Mouse (Mus musculus) embryonic facial prominence, embryonic 12.5 days (tissue): ENCODE data around the gene Ppfia4. TPM values are rescaled to one million over a fixed set of nuclear protein-coding genes. Genes with fewer than 3 reads are reported as not detected.

Experiments
- ATAC-seq: fragments of 200-750 bp; cut with Nextera tagmentation; 2 replicates; pipeline ENCODE4 v1.8.0; 2017; ENCODE audit not compliant: insufficient number of reproducible peaks, insufficient read depth, low FRiP score, low TSS enrichment
- H3K27ac ChIP-seq: fragments of 300-500 bp; sonication (generic); 2 replicates; pipeline ENCODE4 v1.5.1; 2016; ENCODE audit warnings: mild to moderate bottlenecking
- H3K27me3 ChIP-seq: fragments of 300-500 bp; sonication (generic); 2 replicates; pipeline ENCODE4 v1.6.1; 2016; ENCODE audit warnings: mild to moderate bottlenecking, moderate library complexity
- H3K36me3 ChIP-seq: fragments of 300-500 bp; sonication (generic); 2 replicates; pipeline ENCODE4 v1.6.1; 2016; ENCODE audit warnings: mild to moderate bottlenecking
- H3K4me1 ChIP-seq: fragments of 300-500 bp; sonication (generic); 2 replicates; pipeline ENCODE4 v1.6.1; 2016
- H3K4me2 ChIP-seq: fragments of 300-500 bp; sonication (generic); replicated peaks from 2 replicates; pipeline ENCODE4 v1.6.1; 2016; ENCODE audit warnings: mild to moderate bottlenecking, moderate library complexity
- H3K4me3 ChIP-seq: fragments of 300-500 bp; sonication (generic); 2 replicates; pipeline ENCODE4 v1.5.1; 2016; ENCODE audit warnings: mild to moderate bottlenecking
- H3K9ac ChIP-seq: fragments of 300-500 bp; sonication (generic); 2 replicates; pipeline ENCODE4 v1.6.1; 2016; ENCODE audit warnings: mild to moderate bottlenecking, moderate library complexity
- H3K9me3 ChIP-seq: fragments of 300-500 bp; sonication (generic); 2 replicates; pipeline ENCODE4 v1.6.1; 2016; ENCODE audit warnings: mild to moderate bottlenecking, moderate library complexity
- WGBS: fragments of 180-500 bp; shearing (Covaris S2); methylation state at CpG from one replicate; pipeline ENCODE4 v1.1.7; 2016; 5-methylcytosine and 5-hydroxymethylcytosine counted together
- polyA plus RNA-seq: library from polyadenylated mRNA; unstranded; fragments of >200 nt; fragmentation: Nextera tagmentation; extraction: Ambion mirVana; gene quantifications from 2 replicates; pipeline ENCODE4 v1.2.1, GENCODE M21; 2016

Ppfia4 gene
- polyA plus RNA-seq, 1 experiment from 2014 or later = 7.0 TPM

DNA sequence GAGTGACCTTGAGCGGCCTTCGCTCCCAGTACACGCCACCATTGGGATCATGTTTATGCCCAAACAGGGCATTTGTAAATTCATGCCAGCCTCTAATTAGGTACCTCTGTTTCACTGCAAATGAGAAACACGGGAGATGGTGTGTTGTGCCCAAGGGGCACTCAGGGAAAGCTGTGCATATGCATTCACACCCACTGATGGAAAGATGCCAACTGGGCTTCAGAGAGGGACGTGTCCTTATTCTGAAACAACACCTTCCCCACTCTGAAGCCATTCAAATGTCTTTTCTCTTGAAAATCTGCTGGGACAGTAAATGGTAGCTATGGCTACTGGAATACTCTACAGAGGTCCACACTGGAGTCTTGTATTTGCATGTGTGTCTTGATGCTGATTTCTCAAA lies 14.5 kb downstream of the Ppfia4 start:
- H3K36me3 ChIP-seq = no peaks in the 10 kb centered on the region
- 85% methylated on average over 5 of the region's 5 CpGs for WGBS
- no peak for ATAC-seq

GRCm38 (mm10) chr1:134316361-134316760 lies 16.4 kb downstream of the Ppfia4 start:
- no peak overlapping the region for H3K4me3 ChIP-seq
- H3K36me3 ChIP-seq = no peaks in the 10 kb centered on the region
- no peak overlapping the region for H3K4me2 ChIP-seq
- no peak overlapping the region for H3K27ac ChIP-seq
- no peaks in the 10 kb centered on the region for H3K27me3 ChIP-seq
- H3K4me1 ChIP-seq = peaks cover 9% of the 10 kb centered on the region; the same call in 1 of the 2 replicates
- no peak for ATAC-seq
- H3K9me3 ChIP-seq = no peaks in the 10 kb centered on the region
- no peak overlapping the region for H3K9ac ChIP-seq
- 86% methylated on average over 9 of the region's 9 CpGs for WGBS

More for the DNA sequence above, 14.5 kb downstream of the Ppfia4 start:
- Histone ChIP-seq H3K27ac (no peak overlapping the region), H3K4me1 (peaks cover 9% of the 10 kb centered on the region; the same call in 1 of the 2 replicates), H3K4me3 (no peak overlapping the region), H3K9ac (no peak overlapping the region), H3K9me3 (no peaks in the 10 kb centered on the region), H3K4me2 (no peak overlapping the region), H3K27me3 (no peaks in the 10 kb centered on the region)

DNA sequence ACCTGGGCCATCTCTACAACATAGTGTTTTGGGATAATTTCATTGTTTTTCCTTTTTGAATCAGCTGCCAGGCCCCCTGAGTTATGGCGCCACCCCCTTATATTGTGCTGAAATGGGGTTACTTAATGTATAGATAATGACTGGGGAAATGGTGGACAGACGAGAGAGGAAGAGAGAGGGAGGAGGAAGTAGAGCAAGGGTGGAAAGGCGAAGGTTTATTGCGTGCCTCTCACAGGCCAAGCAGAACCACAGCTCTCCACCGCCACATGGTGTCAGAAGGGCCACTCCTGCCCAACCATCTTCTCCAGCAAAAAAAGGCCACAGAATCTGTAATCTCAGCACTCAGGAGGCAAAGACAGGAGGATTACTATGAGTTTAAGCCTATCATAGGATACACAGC lies 17.5 kb downstream of the Ppfia4 start:
- Histone ChIP-seq H3K4me3 (no peak overlapping the region), H3K9me3 (no peaks in the 10 kb centered on the region), H3K4me1 (no peaks in the 10 kb centered on the region), H3K27ac (no peak overlapping the region), H3K4me2 (no peak overlapping the region), H3K36me3 (no peaks in the 10 kb centered on the region), H3K9ac (no peak overlapping the region), H3K27me3 (no peaks in the 10 kb centered on the region)
- 87% methylated on average over 5 of the region's 5 CpGs for WGBS
- ATAC-seq = no peak

GRCm38 (mm10) chr1:134311760-134312159 lies 21.0 kb downstream of the Ppfia4 start:
- H3K9me3 ChIP-seq = no peaks in the 10 kb centered on the region
- no peaks in the 10 kb centered on the region for H3K36me3 ChIP-seq
- ATAC-seq = no peak
- H3K9ac ChIP-seq = no peak overlapping the region
- no peaks in the 10 kb centered on the region for H3K4me1 ChIP-seq
- no peak overlapping the region for H3K4me2 ChIP-seq
- H3K27ac ChIP-seq = no peak overlapping the region
- H3K27me3 ChIP-seq = no peaks in the 10 kb centered on the region
- 93% methylated on average over 7 of the region's 7 CpGs for WGBS
- no peak overlapping the region for H3K4me3 ChIP-seq

- no peak overlapping the region for H3K4me3 ChIP-seq
- no peaks in the 10 kb centered on the region for H3K9me3 ChIP-seq
- no peaks in the 10 kb centered on the region for H3K27me3 ChIP-seq
- H3K27ac ChIP-seq = no peak overlapping the region
- H3K36me3 ChIP-seq = no peaks in the 10 kb centered on the region
- H3K4me1 ChIP-seq = no peaks in the 10 kb centered on the region
- ATAC-seq = no peak
- H3K4me2 ChIP-seq = no peak overlapping the region
- no peak overlapping the region for H3K9ac ChIP-seq
- WGBS = 87% methylated on average over 3 of the region's 3 CpGs
These were observed 22.0 kb downstream of the Ppfia4 start for GRCm38 (mm10) chr1:134310729-134311128.

DNA sequence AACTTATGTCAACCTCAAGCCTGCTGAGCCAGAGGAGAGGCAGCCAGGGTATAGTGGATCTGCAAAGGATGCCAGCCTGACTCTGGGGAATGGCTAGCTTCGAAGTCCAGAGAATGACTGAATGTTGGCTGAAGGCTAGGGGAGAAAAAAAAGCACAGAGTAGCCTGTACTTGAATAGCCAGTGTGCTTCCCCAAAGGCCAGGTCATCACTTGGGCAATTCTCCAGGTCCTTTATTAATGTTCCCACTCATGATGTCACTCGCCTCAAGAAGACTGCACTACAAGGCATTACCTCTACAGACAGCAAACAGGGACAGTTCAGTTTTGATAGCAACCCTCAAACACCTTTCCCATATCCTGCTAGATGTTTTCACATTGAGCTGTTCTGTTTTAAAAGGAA lies 22.4 kb downstream of the Ppfia4 start:
- Histone ChIP-seq H3K9ac (no peak overlapping the region), H3K4me1 (no peaks in the 10 kb centered on the region), H3K9me3 (no peaks in the 10 kb centered on the region), H3K27me3 (no peaks in the 10 kb centered on the region), H3K27ac (no peak overlapping the region), H3K4me2 (no peak overlapping the region), H3K36me3 (no peaks in the 10 kb centered on the region), H3K4me3 (no peak overlapping the region)
- WGBS = 87% methylated on average over 2 of the region's 2 CpGs
- ATAC-seq = no peak

- ATAC-seq = peak; percentile 48; the same call in 1 of the 2 replicates
These were observed 25.3 kb downstream of the Ppfia4 start for GRCm38 (mm10) chr1:134307409-134307808.

DNA sequence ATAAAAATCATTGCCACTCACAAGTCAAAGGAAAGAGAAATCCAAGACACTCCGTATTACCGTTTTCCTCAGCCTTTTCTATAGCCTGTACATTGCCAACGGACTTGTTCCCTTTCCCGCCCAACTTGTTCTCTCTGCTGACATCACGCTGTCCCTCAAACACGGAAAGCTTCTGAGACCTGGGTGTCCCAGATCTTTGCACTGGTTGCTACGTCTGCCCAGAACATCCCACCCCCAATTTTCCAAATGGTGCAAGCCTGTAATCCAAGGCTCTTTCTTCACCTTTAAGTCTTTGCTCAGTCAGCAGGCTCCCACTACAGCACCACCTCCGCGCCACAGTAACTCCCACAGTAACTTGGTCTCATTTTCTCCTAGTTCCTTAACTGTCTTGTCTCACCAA lies 27.8 kb downstream of the Ppfia4 start:
- Histone ChIP-seq H3K27me3 (peaks cover 11% of the 10 kb centered on the region), H3K9me3 (no peaks in the 10 kb centered on the region), H3K9ac (no peak overlapping the region), H3K4me2 (no peak overlapping the region), H3K36me3 (peaks cover 6% of the 10 kb centered on the region; the same call in 1 of the 2 replicates), H3K27ac (no peak overlapping the region), H3K4me3 (no peak overlapping the region), H3K4me1 (peaks cover 13% of the 10 kb centered on the region)
- ATAC-seq = no peak
- WGBS = 92% methylated on average over 9 of the region's 9 CpGs

More at GRCm38 (mm10) chr1:134307409-134307808, 25.3 kb downstream of the Ppfia4 start:
- Histone ChIP-seq H3K4me3 (no peak overlapping the region), H3K27ac (no peak overlapping the region), H3K4me2 (no peak overlapping the region), H3K9me3 (no peaks in the 10 kb centered on the region), H3K36me3 (peaks cover 6% of the 10 kb centered on the region; the same call in 1 of the 2 replicates), H3K9ac (no peak overlapping the region), H3K27me3 (no peaks in the 10 kb centered on the region), H3K4me1 (peaks cover 11% of the 10 kb centered on the region)
- WGBS = 51% methylated on average over 10 of the region's 10 CpGs

GRCm38 (mm10) chr1:134302568-134303238 lies 30.0 kb downstream of the Ppfia4 start:
- Histone ChIP-seq H3K36me3 (peaks cover 6% of the 10 kb centered on the region; the same call in 1 of the 2 replicates), H3K4me2 (no peak overlapping the region), H3K9ac (peak overlapping the region; percentile 15; the same call in 1 of the 2 replicates), H3K4me1 (peaks cover 24% of the 10 kb centered on the region), H3K9me3 (no peaks in the 10 kb centered on the region), H3K27me3 (peaks cover 34% of the 10 kb centered on the region), H3K27ac (peak overlapping the region; percentile 81), H3K4me3 (no peak overlapping the region)
- no peak for ATAC-seq
- 13% methylated on average over 8 of the region's 8 CpGs for WGBS

DNA sequence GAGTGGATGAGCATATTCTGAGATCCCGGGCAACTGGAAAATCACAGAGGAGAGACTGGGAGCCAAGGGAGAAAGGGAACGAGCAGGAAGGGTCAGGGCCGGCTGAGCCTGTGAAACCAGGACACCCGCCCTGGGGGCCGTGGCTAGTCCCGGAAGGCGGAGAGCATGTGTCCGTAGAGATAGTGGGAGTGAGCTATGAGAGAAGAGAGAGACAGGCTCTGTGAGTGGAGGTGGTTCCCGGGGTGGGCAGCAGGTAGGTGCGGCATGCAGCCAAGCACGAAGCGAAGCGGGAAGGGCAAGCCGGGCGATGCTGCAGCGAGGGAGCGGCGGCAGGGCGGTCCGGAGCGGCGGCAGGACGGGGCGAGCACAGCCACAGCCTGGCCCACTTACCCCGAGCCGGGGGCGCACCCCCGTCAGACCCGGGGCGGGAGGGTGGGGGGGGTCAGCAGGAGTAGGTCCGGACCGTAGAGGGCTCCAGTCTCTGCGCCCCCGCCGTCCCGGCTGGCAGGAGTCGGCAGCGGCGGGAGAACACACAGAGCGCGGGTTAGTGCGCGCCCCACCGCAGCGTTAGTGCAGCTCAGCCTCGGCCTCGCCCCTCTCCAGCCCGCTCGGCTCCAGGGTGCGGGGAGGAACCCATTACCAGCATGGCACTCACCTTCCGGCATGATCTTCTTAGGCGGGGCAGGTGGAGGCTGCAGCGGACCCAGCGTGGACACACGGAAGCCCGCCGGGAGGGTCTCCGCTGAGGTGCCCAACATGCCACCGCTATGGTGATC lies 33.9 kb downstream of the Ppfia4 start:
- Histone ChIP-seq H3K27me3 (peaks cover 44% of the 10 kb centered on the region), H3K4me1 (peaks cover 24% of the 10 kb centered on the region), H3K27ac (no peak overlapping the region), H3K4me3 (peak overlapping the region; percentile 47), H3K9ac (peak overlapping the region; percentile 71), H3K9me3 (no peaks in the 10 kb centered on the region), H3K36me3 (no peaks in the 10 kb centered on the region), H3K4me2 (peak overlapping the region; percentile 94)
- whole genome bisulfite sequencing = 8% methylated on average over 44 of the region's 59 CpGs
- peak; percentile 54; the same call in 1 of the 2 replicates for ATAC-seq

- Histone ChIP-seq H3K4me2 (no peak overlapping the region), H3K4me3 (no peak overlapping the region), H3K36me3 (no peaks in the 10 kb centered on the region), H3K9me3 (no peaks in the 10 kb centered on the region), H3K4me1 (peaks cover 12% of the 10 kb centered on the region), H3K27ac (no peak overlapping the region), H3K27me3 (peaks cover 44% of the 10 kb centered on the region), H3K9ac (no peak overlapping the region)
- ATAC-seq = no peak
- WGBS = 85% methylated on average over 8 of the region's 8 CpGs
These were observed 35.5 kb downstream of the Ppfia4 start for GRCm38 (mm10) chr1:134297265-134297664.
